Mouse (Mus musculus) embryonic facial prominence, embryonic 14.5 days (tissue): ENCODE measurements around the gene Ccdc151. TPM values are rescaled to one million over a fixed set of nuclear protein-coding genes. Genes with fewer than 3 reads are reported as not detected.

Experiments
- ATAC-seq: fragments of 200-750 bp; cut with Nextera tagmentation; 2 replicates; pipeline ENCODE4 v1.8.0; 2017; ENCODE audit warnings: low read depth, moderate number of reproducible peaks, moderate TSS enrichment
- DNase-seq: peaks from one replicate; pipeline ENCODE4 v3.0.0-alpha.2; 2015; ENCODE audit warnings: low spot score
- H3K27ac ChIP-seq: fragments of 300-500 bp; sonication (generic); replicated peaks from 2 replicates; pipeline ENCODE4 v1.5.1; 2014; ENCODE audit warnings: low read depth, mild to moderate bottlenecking, low read length, moderate library complexity
- H3K27me3 ChIP-seq: fragments of 300-500 bp; sonication (generic); replicated peaks from 2 replicates; pipeline ENCODE4 v1.6.1; 2014; ENCODE audit warnings: low read length; ENCODE audit not compliant: control insufficient read depth, insufficient read depth
- H3K36me3 ChIP-seq: fragments of 300-500 bp; sonication (generic); 2 replicates; pipeline ENCODE4 v1.6.1; 2014; ENCODE audit warnings: low read length, mixed read lengths; ENCODE audit not compliant: control insufficient read depth, insufficient read depth
- H3K4me1 ChIP-seq: fragments of 300-500 bp; sonication (generic); 2 replicates; pipeline ENCODE4 v1.6.1; 2014; ENCODE audit warnings: antibody characterized with exemption, low read length; ENCODE audit not compliant: control insufficient read depth, insufficient read depth
- H3K4me2 ChIP-seq: fragments of 300-500 bp; sonication (generic); 2 replicates; pipeline ENCODE4 v1.6.1; 2014; ENCODE audit warnings: low read depth, mild to moderate bottlenecking, low read length, moderate library complexity, mixed read lengths
- H3K4me3 ChIP-seq: fragments of 300-500 bp; sonication (generic); 2 replicates; pipeline ENCODE4 v1.5.1; 2014; ENCODE audit warnings: low read depth, mild to moderate bottlenecking, low read length
- H3K9ac ChIP-seq: fragments of 300-500 bp; sonication (generic); 2 replicates; pipeline ENCODE4 v1.6.1; 2014; ENCODE audit warnings: low read depth, mild to moderate bottlenecking, low read length, moderate library complexity, mixed read lengths
- H3K9me3 ChIP-seq: fragments of 300-500 bp; sonication (generic); 2 replicates; pipeline ENCODE4 v1.6.1; 2016; ENCODE audit warnings: low read length; ENCODE audit not compliant: control insufficient read depth
- WGBS: fragments of 180-500 bp; shearing (Covaris S2); extraction: QIAGEN DNeasy Blood & Tissue Kit; methylation state at CpG from one replicate; pipeline ENCODE4 v1.1.7; 2014; 5-methylcytosine and 5-hydroxymethylcytosine counted together
- polyA plus RNA-seq: library from polyadenylated mRNA; unstranded; fragments of >200 nt; fragmentation: Nextera tagmentation; extraction: Ambion mirVana; gene quantifications from 2 replicates; pipeline ENCODE4 v1.2.1, GENCODE M21; 2014

Ccdc151 gene
- polyA plus RNA-seq, 1 experiment from 2014 or later: 4.8 TPM

DNA sequence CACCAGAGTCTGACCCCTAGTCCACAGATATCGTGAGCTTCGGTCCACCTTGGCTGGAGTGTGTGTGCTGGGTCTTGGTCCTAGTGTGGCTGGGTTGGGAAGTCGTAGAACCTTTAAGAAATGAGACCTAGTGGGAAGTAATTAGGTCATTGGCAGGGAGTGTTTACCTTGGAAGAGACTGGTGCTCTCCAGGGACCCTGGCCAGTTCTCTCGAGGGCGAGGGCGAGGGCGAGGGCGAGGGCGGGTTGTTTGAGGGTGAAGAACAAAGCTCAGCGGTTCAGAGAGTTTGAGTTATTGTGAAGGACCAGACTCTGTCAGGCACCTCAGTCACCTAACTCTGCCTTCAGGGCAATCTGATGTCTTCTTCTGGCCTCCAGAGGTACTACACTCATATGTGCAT, 35.4 kb upstream of the Ccdc151 start:
- H3K9ac ChIP-seq: no peak overlapping the region
- H3K36me3 ChIP-seq: no peaks in the 10 kb centered on the region
- H3K4me2 ChIP-seq: no peak overlapping the region
- H3K4me1 ChIP-seq: no peaks in the 10 kb centered on the region
- H3K9me3 ChIP-seq: no peaks in the 10 kb centered on the region
- no peak overlapping the region for H3K4me3 ChIP-seq
- H3K27me3 ChIP-seq: no peaks in the 10 kb centered on the region
- WGBS: 79% methylated on average over 10 of the region's 10 CpGs
- DNase-seq (no peak), ATAC-seq (no peak)
- no peak overlapping the region for H3K27ac ChIP-seq

GRCm38 (mm10) chr9:22035300-22036044, 33.0 kb upstream of the Ccdc151 start:
- Histone ChIP-seq H3K4me2 (no peak overlapping the region), H3K27ac (no peak overlapping the region), H3K27me3 (no peaks in the 10 kb centered on the region), H3K9me3 (no peaks in the 10 kb centered on the region), H3K36me3 (no peaks in the 10 kb centered on the region), H3K4me1 (no peaks in the 10 kb centered on the region), H3K9ac (no peak overlapping the region), H3K4me3 (no peak overlapping the region)
- ATAC-seq (peak; percentile 50; the same call in 1 of the 2 replicates), DNase-seq (peak; percentile 29)
- 60% methylated on average over 6 of the region's 6 CpGs for WGBS

GRCm38 (mm10) chr9:22030386-22030785, 28.0 kb upstream of the Ccdc151 start:
- H3K4me1 ChIP-seq: no peaks in the 10 kb centered on the region
- ATAC-seq: no peak
- no peak for DNase-seq
- WGBS: 89% methylated on average over 9 of the region's 9 CpGs
- no peaks in the 10 kb centered on the region for H3K36me3 ChIP-seq
- no peak overlapping the region for H3K4me3 ChIP-seq
- no peak overlapping the region for H3K9ac ChIP-seq
- no peaks in the 10 kb centered on the region for H3K9me3 ChIP-seq
- H3K4me2 ChIP-seq: no peak overlapping the region
- no peak overlapping the region for H3K27ac ChIP-seq
- H3K27me3 ChIP-seq: no peaks in the 10 kb centered on the region

DNA sequence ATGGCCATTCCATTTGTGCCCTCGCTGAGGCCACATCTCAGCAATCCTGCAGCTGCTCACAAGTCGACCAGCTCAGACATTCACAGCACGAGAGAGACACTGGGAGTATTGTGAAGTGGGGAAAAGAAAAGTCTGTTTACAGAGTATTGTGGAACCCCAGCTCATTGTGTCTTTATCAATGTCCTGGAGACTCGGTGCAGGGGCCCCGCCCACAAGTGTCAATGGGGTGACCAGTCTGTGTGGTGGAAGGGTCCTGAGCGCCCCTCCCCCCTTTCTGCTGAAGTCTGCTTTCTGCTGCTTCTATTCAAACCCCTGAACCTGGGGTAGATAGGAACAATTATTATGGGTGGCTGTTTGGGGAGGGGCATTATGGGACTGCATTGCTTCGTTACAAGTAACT, 26.0 kb upstream of the Ccdc151 start:
- no peak for DNase-seq
- Histone ChIP-seq H3K4me2 (no peak overlapping the region), H3K27me3 (no peaks in the 10 kb centered on the region), H3K36me3 (no peaks in the 10 kb centered on the region), H3K4me3 (no peak overlapping the region), H3K9me3 (no peaks in the 10 kb centered on the region), H3K9ac (no peak overlapping the region), H3K4me1 (no peaks in the 10 kb centered on the region), H3K27ac (no peak overlapping the region)
- 51% methylated on average over 7 of the region's 7 CpGs for WGBS
- no peak for ATAC-seq

DNA sequence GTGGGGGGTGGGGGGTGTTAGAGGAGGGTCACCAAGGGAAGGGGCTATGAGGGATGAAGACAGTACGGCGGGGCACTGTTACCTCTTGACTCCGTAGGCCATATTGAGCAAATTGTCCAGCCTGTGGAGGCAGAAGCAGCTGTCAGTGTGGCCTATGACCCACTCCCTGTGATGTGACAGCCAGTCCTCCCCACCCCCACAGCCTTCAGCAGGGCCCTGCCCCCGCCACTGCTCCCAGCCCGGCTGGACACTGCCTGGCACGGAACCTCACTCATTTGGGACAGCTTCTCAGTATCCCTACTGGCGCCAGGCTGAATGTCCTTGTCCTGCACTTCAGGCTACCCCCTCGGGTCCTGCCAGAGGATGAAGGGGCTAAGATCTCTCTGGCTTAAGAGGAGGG, 22.2 kb upstream of the Ccdc151 start:
- Histone ChIP-seq H3K4me2 (no peak overlapping the region), H3K4me1 (no peaks in the 10 kb centered on the region), H3K9me3 (no peaks in the 10 kb centered on the region), H3K36me3 (no peaks in the 10 kb centered on the region), H3K27ac (no peak overlapping the region), H3K9ac (no peak overlapping the region), H3K27me3 (no peaks in the 10 kb centered on the region), H3K4me3 (no peak overlapping the region)
- DNase-seq: no peak
- ATAC-seq: no peak
- 30% methylated on average over 8 of the region's 8 CpGs for WGBS

DNA sequence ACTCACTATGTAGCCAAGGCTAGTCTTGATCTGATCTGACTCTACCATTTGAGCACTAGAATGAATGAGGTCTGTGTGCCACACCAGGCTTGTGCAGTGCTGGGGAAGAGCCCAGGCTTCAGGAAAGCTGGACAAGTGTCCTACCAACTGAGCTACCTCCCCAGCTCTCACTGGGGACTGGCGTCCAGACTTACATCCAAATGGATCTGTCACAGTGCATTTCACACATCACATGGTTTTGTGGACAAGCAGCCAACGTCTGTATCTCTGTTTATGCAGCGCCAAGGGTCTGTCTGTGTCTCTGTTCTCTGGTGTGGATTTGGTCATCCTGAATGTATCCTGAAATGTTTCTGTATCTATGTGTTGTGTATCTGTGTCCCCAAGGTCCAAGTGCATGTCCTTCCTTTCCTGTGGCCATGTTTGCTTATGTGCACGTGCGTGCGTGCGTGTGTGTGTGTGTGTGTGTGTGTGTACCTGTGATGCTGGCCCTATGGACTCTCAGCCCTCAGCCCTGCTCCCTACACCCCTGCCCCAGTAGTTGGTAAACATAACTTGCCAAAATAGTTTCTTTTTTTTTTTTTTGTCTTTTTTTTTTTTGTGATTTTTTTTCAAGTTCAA, 14.9 kb upstream of the Ccdc151 start:
- Histone ChIP-seq H3K4me2 (no peak overlapping the region), H3K27ac (no peak overlapping the region), H3K27me3 (no peaks in the 10 kb centered on the region), H3K4me1 (no peaks in the 10 kb centered on the region), H3K9ac (no peak overlapping the region), H3K36me3 (peaks cover 24% of the 10 kb centered on the region), H3K4me3 (no peak overlapping the region), H3K9me3 (no peaks in the 10 kb centered on the region)
- no peak for ATAC-seq
- WGBS: 77% methylated on average over 7 of the region's 7 CpGs
- DNase-seq: no peak

- no peak overlapping the region for H3K4me2 ChIP-seq
- no peak overlapping the region for H3K9ac ChIP-seq
- 63% methylated on average over 10 of the region's 10 CpGs for WGBS
- peaks cover 35% of the 10 kb centered on the region for H3K36me3 ChIP-seq
- H3K27me3 ChIP-seq: no peaks in the 10 kb centered on the region
- H3K27ac ChIP-seq: no peak overlapping the region
- H3K4me3 ChIP-seq: no peak overlapping the region
- H3K4me1 ChIP-seq: no peaks in the 10 kb centered on the region
- H3K9me3 ChIP-seq: no peaks in the 10 kb centered on the region
- DNase-seq (no peak), ATAC-seq (no peak)
Observed at GRCm38 (mm10) chr9:22016245-22016644, 13.8 kb upstream of the Ccdc151 start.

- Histone ChIP-seq H3K27ac (no peak overlapping the region), H3K4me1 (no peaks in the 10 kb centered on the region), H3K9me3 (no peaks in the 10 kb centered on the region), H3K36me3 (peaks cover 70% of the 10 kb centered on the region), H3K9ac (no peak overlapping the region), H3K4me3 (no peak overlapping the region), H3K4me2 (no peak overlapping the region), H3K27me3 (no peaks in the 10 kb centered on the region)
- ATAC-seq: no peak
- 97% methylated on average over 11 of the region's 13 CpGs for WGBS
- DNase-seq: no peak
Observed at GRCm38 (mm10) chr9:22012731-22013130, 10.3 kb upstream of the Ccdc151 start.

DNA sequence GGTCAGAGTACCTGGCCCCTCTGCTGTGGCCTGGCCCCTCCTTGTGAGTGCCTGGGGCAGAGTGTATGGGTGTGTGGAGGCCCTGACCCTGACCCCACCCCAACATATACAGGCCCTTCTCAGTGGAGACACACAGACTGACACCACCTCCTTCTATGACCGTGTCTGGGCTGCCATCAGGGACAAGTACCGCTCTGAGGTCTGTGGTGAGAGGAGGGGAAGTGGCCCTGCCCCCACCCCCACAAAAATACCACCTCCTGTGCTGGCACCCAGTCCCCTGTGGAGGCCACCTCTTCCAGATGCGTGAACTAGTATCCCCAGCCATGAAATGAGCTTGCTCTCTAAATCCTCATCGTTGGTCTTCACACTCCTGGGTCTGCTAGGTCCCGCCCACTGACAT, 8.6 kb upstream of the Ccdc151 start:
- 85% methylated on average over 4 of the region's 5 CpGs for WGBS
- H3K9me3 ChIP-seq: no peaks in the 10 kb centered on the region
- ATAC-seq (no peak), DNase-seq (no peak)
- peaks cover 87% of the 10 kb centered on the region for H3K36me3 ChIP-seq
- H3K27ac ChIP-seq: no peak overlapping the region
- H3K4me2 ChIP-seq: no peak overlapping the region
- no peak overlapping the region for H3K9ac ChIP-seq
- no peaks in the 10 kb centered on the region for H3K27me3 ChIP-seq
- no peaks in the 10 kb centered on the region for H3K4me1 ChIP-seq
- no peak overlapping the region for H3K4me3 ChIP-seq
